Mouse (Mus musculus) midbrain, postnatal 0 days (tissue): ENCODE measurements around the gene Dip2b. TPM values are rescaled to one million over a fixed set of nuclear protein-coding genes. Genes with fewer than 3 reads are reported as not detected.

ENCODE experiments used
- ATAC-seq: fragments of 200-750 bp; cut with Nextera tagmentation; 2 replicates; pipeline ENCODE4 v1.8.0; 2017; ENCODE audit warnings: moderate number of reproducible peaks, mild to moderate bottlenecking, moderate TSS enrichment, moderate library complexity; ENCODE audit not compliant: low FRiP score
- DNase-seq: peaks from one replicate; pipeline ENCODE4 v3.0.0-alpha.2; 2015; ENCODE audit warnings: low spot score
- H3K27ac ChIP-seq: fragments of 300-500 bp; sonication (generic); 2 replicates; pipeline ENCODE4 v1.5.1; 2014; ENCODE audit warnings: low read depth, mild to moderate bottlenecking, low read length, mixed read lengths
- H3K27me3 ChIP-seq: fragments of 300-500 bp; sonication (generic); 2 replicates; pipeline ENCODE4 v1.6.1; 2014; ENCODE audit warnings: low read length, control low read depth, mixed read lengths; ENCODE audit not compliant: insufficient read depth
- H3K36me3 ChIP-seq: fragments of 300-500 bp; sonication (generic); 2 replicates; pipeline ENCODE4 v1.6.1; 2014; ENCODE audit warnings: low read length, control low read depth, mixed read lengths; ENCODE audit not compliant: insufficient read depth
- H3K4me1 ChIP-seq: fragments of 300-500 bp; sonication (generic); 2 replicates; pipeline ENCODE4 v1.6.1; 2014; ENCODE audit warnings: mild to moderate bottlenecking, control low read depth, antibody characterized with exemption, low read length, mixed read lengths; ENCODE audit not compliant: insufficient read depth
- H3K4me2 ChIP-seq: fragments of 300-500 bp; sonication (generic); 2 replicates; pipeline ENCODE4 v1.6.1; 2014; ENCODE audit warnings: low read depth, mild to moderate bottlenecking, low read length, mixed read lengths; ENCODE audit not compliant: poor library complexity, severe bottlenecking
- H3K4me3 ChIP-seq: fragments of 300-500 bp; sonication (generic); 2 replicates; pipeline ENCODE4 v1.5.1; 2014; ENCODE audit warnings: low read depth, mild to moderate bottlenecking, low read length, moderate library complexity
- H3K9ac ChIP-seq: fragments of 300-500 bp; sonication (generic); replicated peaks from 2 replicates; pipeline ENCODE4 v1.6.1; 2014; ENCODE audit warnings: mild to moderate bottlenecking, low read length, moderate library complexity, mixed read lengths; ENCODE audit not compliant: poor library complexity, severe bottlenecking
- H3K9me3 ChIP-seq: fragments of 300-500 bp; sonication (generic); 2 replicates; pipeline ENCODE4 v1.6.1; 2016; ENCODE audit warnings: low read length, control low read depth
- CTCF ChIP-seq: IDR thresholded peaks from 2 replicates; pipeline ENCODE4 v1.5.1; 2016; ENCODE audit warnings: antibody characterized with exemption, mild to moderate bottlenecking
- WGBS: fragments of 180-500 bp; shearing (Covaris S2); extraction: QIAGEN DNeasy Blood & Tissue Kit; methylation state at CpG from one replicate; pipeline ENCODE4 v1.1.7; 2014; 5-methylcytosine and 5-hydroxymethylcytosine counted together
- polyA plus RNA-seq: library from polyadenylated mRNA; unstranded; fragments of >200 nt; fragmentation: Nextera tagmentation; extraction: Ambion mirVana; gene quantifications from 2 replicates; pipeline ENCODE4 v1.2.1, GENCODE M21; 2015
- total RNA-seq: library from RNA; depleted of rRNA; stranded (reverse); fragments of >200 nt; gene quantifications from 2 replicates; pipeline ENCODE4 v1.2.3, GENCODE M21; 2014

Gene Dip2b
- total and polyA plus RNA-seq, 2 experiments from 2014 or later, result 10.5 to 44.8 TPM

- H3K9me3 ChIP-seq, result no peaks in the 10 kb centered on the region
- H3K9ac ChIP-seq, result no peak overlapping the region
- H3K4me3 ChIP-seq, result no peak overlapping the region
- ATAC-seq (no peak), DNase-seq (no peak)
- H3K27ac ChIP-seq, result no peak overlapping the region
- 68% methylated on average over 6 of the region's 6 CpGs for WGBS
- no peak for TF ChIP-seq CTCF
- no peaks in the 10 kb centered on the region for H3K27me3 ChIP-seq
- no peaks in the 10 kb centered on the region for H3K4me1 ChIP-seq
- no peak overlapping the region for H3K4me2 ChIP-seq
- H3K36me3 ChIP-seq, result no peaks in the 10 kb centered on the region; the same call in 1 of the 2 replicates
Measured at GRCm38 (mm10) chr15:100018280-100018899, 20.1 kb upstream of the Dip2b start.

GRCm38 (mm10) chr15:100021175-100021574, 17.3 kb upstream of the Dip2b start:
- Histone ChIP-seq H3K4me1 (no peaks in the 10 kb centered on the region), H3K9me3 (no peaks in the 10 kb centered on the region), H3K4me2 (no peak overlapping the region), H3K9ac (no peak overlapping the region), H3K27ac (no peak overlapping the region), H3K36me3 (no peaks in the 10 kb centered on the region; the same call in 1 of the 2 replicates), H3K27me3 (no peaks in the 10 kb centered on the region), H3K4me3 (no peak overlapping the region)
- DNase-seq (no peak), ATAC-seq (no peak)
- 93% methylated on average over 1 of the region's 1 CpGs for WGBS
- no peak for TF ChIP-seq CTCF

- Histone ChIP-seq H3K27ac (no peak overlapping the region), H3K4me2 (no peak overlapping the region), H3K27me3 (no peaks in the 10 kb centered on the region), H3K9ac (no peak overlapping the region), H3K4me1 (no peaks in the 10 kb centered on the region), H3K4me3 (no peak overlapping the region), H3K36me3 (no peaks in the 10 kb centered on the region), H3K9me3 (no peaks in the 10 kb centered on the region)
- ATAC-seq (no peak), DNase-seq (peak; percentile 67)
- WGBS, result 20% methylated on average over 5 of the region's 5 CpGs
- peak; percentile 85 for TF ChIP-seq CTCF
Measured at GRCm38 (mm10) chr15:100022923-100023322, 15.5 kb upstream of the Dip2b start.

GRCm38 (mm10) chr15:100025076-100025834, 13.2 kb upstream of the Dip2b start:
- 79% methylated on average over 11 of the region's 11 CpGs for WGBS
- Histone ChIP-seq H3K4me1 (no peaks in the 10 kb centered on the region), H3K4me2 (no peak overlapping the region), H3K36me3 (no peaks in the 10 kb centered on the region), H3K9ac (no peak overlapping the region), H3K27me3 (no peaks in the 10 kb centered on the region), H3K4me3 (no peak overlapping the region), H3K27ac (no peak overlapping the region), H3K9me3 (no peaks in the 10 kb centered on the region)
- ATAC-seq, result no peak
- no peak for TF ChIP-seq CTCF
- no peak for DNase-seq

GRCm38 (mm10) chr15:100028133-100028532, 10.3 kb upstream of the Dip2b start:
- no peak overlapping the region for H3K4me2 ChIP-seq
- H3K27me3 ChIP-seq, result no peaks in the 10 kb centered on the region
- H3K9ac ChIP-seq, result no peak overlapping the region
- no peaks in the 10 kb centered on the region for H3K9me3 ChIP-seq
- DNase-seq (no peak), ATAC-seq (no peak)
- WGBS, result 82% methylated on average over 2 of the region's 2 CpGs
- no peaks in the 10 kb centered on the region for H3K36me3 ChIP-seq
- no peak for TF ChIP-seq CTCF
- H3K27ac ChIP-seq, result no peak overlapping the region
- no peaks in the 10 kb centered on the region for H3K4me1 ChIP-seq
- no peak overlapping the region for H3K4me3 ChIP-seq

- DNase-seq (no peak), ATAC-seq (no peak)
- H3K4me3 ChIP-seq, result no peak overlapping the region
- 86% methylated on average over 8 of the region's 8 CpGs for WGBS
- H3K27me3 ChIP-seq, result no peaks in the 10 kb centered on the region
- H3K4me2 ChIP-seq, result no peak overlapping the region
- no peaks in the 10 kb centered on the region for H3K9me3 ChIP-seq
- H3K27ac ChIP-seq, result no peak overlapping the region
- TF ChIP-seq CTCF, result no peak
- no peak overlapping the region for H3K9ac ChIP-seq
- H3K36me3 ChIP-seq, result no peaks in the 10 kb centered on the region
- no peaks in the 10 kb centered on the region for H3K4me1 ChIP-seq
Measured at GRCm38 (mm10) chr15:100029497-100029896, 9.0 kb upstream of the Dip2b start.
